Mouse (Mus musculus): ENCODE measurements around the gene Zbtb16.

DNA sequence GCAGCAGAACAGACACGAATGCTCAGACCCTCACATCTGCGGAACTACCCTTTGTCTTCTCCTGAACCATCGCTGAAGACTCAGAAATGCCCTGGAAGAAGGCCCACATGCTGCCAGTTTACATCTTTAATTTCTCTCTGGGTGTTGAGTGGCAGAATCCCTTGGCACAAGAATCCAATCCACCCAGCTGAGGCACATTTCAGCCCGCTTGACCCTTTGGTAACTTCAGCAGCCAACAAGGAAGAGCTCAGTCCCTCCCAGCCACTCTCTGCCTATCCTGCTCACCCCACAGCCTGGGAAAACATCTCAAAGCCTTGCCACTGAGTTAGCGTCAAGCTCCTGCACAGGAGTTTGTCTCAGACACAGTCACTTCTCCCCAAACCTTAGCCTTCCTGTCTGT, 162.2 kb downstream of the Zbtb16 start:
- TF ChIP-seq TCF12 (IDR thresholded peaks at IDR 0.05; ENCODE audit: low read depth, low read length) (no peak), EP300 (IDR thresholded peaks at IDR 0.05; ENCODE audit: low read depth in 1 of 2, low read length in 2 of 2) (no peak), CHD1 (IDR thresholded peaks at IDR 0.05; ENCODE audit: low read depth, low read length) (no peak), MEF2A (IDR thresholded peaks at IDR 0.05; ENCODE audit: extremely low read depth, insufficient replicate concordance, low read depth, low read length, poor library complexity, severe bottlenecking) (no peak), MAZ (IDR thresholded peaks at IDR 0.05; ENCODE audit: low read depth, low read length) (no peak), GATA1 (IDR thresholded peaks at IDR 0.05; ENCODE audit: low read depth, low read length) (no peak)
